Mouse (Mus musculus): ENCODE results near the gene Trim2. TPM values are rescaled to one million over a fixed set of nuclear protein-coding genes. Genes with fewer than 3 reads are reported as not detected.

Trim2 gene
- polyA plus RNA-seq, 2 experiments: 17.4 to 28.1 TPM

GRCm38 (mm10) chr3:84208917-84209513 lies 97.7 kb downstream of the Trim2 start:
- no peak overlapping the region for H3K4me2 ChIP-seq (replicated peaks; ENCODE audit: low read depth, low read length, severe bottlenecking)
- no peaks in the 10 kb centered on the region for H3K9me3 ChIP-seq (ENCODE audit: control insufficient read depth, low read length)
- 63% methylated on average over 7 of the region's 7 CpGs for WGBS
- H3K9ac ChIP-seq (ENCODE audit: low read depth, low read length, severe bottlenecking): no peak overlapping the region
- H3K36me3 ChIP-seq (ENCODE audit: control insufficient read depth, insufficient read depth, low read length): no peaks in the 10 kb centered on the region
- TF ChIP-seq POLR2A (IDR thresholded peaks at IDR 0.05; ENCODE audit: borderline replicate concordance, extremely low read depth, insufficient read depth, insufficient read length): no peak
- H3K4me3 ChIP-seq (replicated peaks; ENCODE audit: low read length): no peak overlapping the region
- DNase-seq (ENCODE audit: low spot score): peak; percentile 49
- no peaks in the 10 kb centered on the region for H3K4me1 ChIP-seq (ENCODE audit: control insufficient read depth, insufficient read depth, low read length)
- no peaks in the 10 kb centered on the region for H3K27me3 ChIP-seq (ENCODE audit: control insufficient read depth, insufficient read depth, low read length)
- peak; percentile 73 for ATAC-seq (ENCODE audit: low FRiP score, low read depth)
- no peak overlapping the region for H3K27ac ChIP-seq (replicated peaks; ENCODE audit: low read depth, low read length)

DNA sequence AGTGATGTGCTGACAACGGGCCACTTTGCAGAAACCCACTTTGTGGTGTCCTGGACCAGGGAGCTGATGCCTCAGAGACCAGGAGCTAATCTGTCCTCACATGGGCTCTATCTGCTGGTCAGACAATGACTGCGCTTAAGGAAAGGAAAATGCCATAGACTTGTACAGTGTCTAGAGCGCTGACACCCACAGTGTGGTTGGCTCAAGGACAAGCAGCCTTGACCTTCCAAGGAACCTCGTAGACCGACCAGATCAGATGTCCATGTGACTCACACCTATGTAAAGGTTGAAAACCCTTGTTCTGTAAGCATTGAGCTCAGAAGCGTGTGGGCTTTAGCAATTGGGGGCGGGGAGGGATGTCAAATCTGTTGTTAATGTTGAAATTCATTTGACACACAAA lies 98.2 kb downstream of the Trim2 start:
- Histone ChIP-seq H3K9ac (ENCODE audit: low read depth, low read length, severe bottlenecking) (no peak overlapping the region), H3K4me2 (replicated peaks; ENCODE audit: low read depth, low read length, severe bottlenecking) (no peak overlapping the region), H3K4me1 (ENCODE audit: control insufficient read depth, insufficient read depth, low read length) (no peaks in the 10 kb centered on the region), H3K27ac (replicated peaks; ENCODE audit: low read depth, low read length) (no peak overlapping the region), H3K36me3 (ENCODE audit: control insufficient read depth, insufficient read depth, low read length) (no peaks in the 10 kb centered on the region), H3K9me3 (ENCODE audit: control insufficient read depth, low read length) (no peaks in the 10 kb centered on the region), H3K27me3 (ENCODE audit: control insufficient read depth, insufficient read depth, low read length) (no peaks in the 10 kb centered on the region), H3K4me3 (replicated peaks; ENCODE audit: low read length) (no peak overlapping the region)
- DNase-seq (ENCODE audit: low spot score) (no peak), ATAC-seq (ENCODE audit: low FRiP score, low read depth) (no peak)
- no peak for TF ChIP-seq POLR2A (IDR thresholded peaks at IDR 0.05; ENCODE audit: borderline replicate concordance, extremely low read depth, insufficient read depth, insufficient read length)
- WGBS: 88% methylated on average over 7 of the region's 7 CpGs

GRCm38 (mm10) chr3:84207366-84207765 lies 99.3 kb downstream of the Trim2 start:
- Histone ChIP-seq H3K36me3 (ENCODE audit: control insufficient read depth, insufficient read depth, low read length) (no peaks in the 10 kb centered on the region), H3K4me2 (replicated peaks; ENCODE audit: low read depth, low read length, severe bottlenecking) (no peak overlapping the region), H3K4me1 (ENCODE audit: control insufficient read depth, insufficient read depth, low read length) (no peaks in the 10 kb centered on the region), H3K27ac (replicated peaks; ENCODE audit: low read depth, low read length) (no peak overlapping the region), H3K27me3 (ENCODE audit: control insufficient read depth, insufficient read depth, low read length) (no peaks in the 10 kb centered on the region), H3K9me3 (ENCODE audit: control insufficient read depth, low read length) (no peaks in the 10 kb centered on the region), H3K9ac (ENCODE audit: low read depth, low read length, severe bottlenecking) (no peak overlapping the region), H3K4me3 (replicated peaks; ENCODE audit: low read length) (no peak overlapping the region)
- DNase-seq (ENCODE audit: low spot score) (no peak), ATAC-seq (ENCODE audit: low FRiP score, low read depth) (no peak)
- 57% methylated on average over 2 of the region's 2 CpGs for WGBS
- no peak for TF ChIP-seq POLR2A (IDR thresholded peaks at IDR 0.05; ENCODE audit: borderline replicate concordance, extremely low read depth, insufficient read depth, insufficient read length)

GRCm38 (mm10) chr3:84206106-84206505 lies 100.6 kb downstream of the Trim2 start:
- Histone ChIP-seq H3K9me3 (ENCODE audit: control insufficient read depth, low read length) (no peaks in the 10 kb centered on the region), H3K4me2 (replicated peaks; ENCODE audit: low read depth, low read length, severe bottlenecking) (no peak overlapping the region), H3K9ac (ENCODE audit: low read depth, low read length, severe bottlenecking) (no peak overlapping the region), H3K27ac (replicated peaks; ENCODE audit: low read depth, low read length) (no peak overlapping the region), H3K4me1 (ENCODE audit: control insufficient read depth, insufficient read depth, low read length) (no peaks in the 10 kb centered on the region), H3K4me3 (replicated peaks; ENCODE audit: low read length) (no peak overlapping the region), H3K36me3 (ENCODE audit: control insufficient read depth, insufficient read depth, low read length) (no peaks in the 10 kb centered on the region), H3K27me3 (ENCODE audit: control insufficient read depth, insufficient read depth, low read length) (no peaks in the 10 kb centered on the region)
- no peak for TF ChIP-seq POLR2A (IDR thresholded peaks at IDR 0.05; ENCODE audit: borderline replicate concordance, extremely low read depth, insufficient read depth, insufficient read length)
- 72% methylated on average over 3 of the region's 3 CpGs for WGBS
- DNase-seq (ENCODE audit: low spot score) (no peak), ATAC-seq (ENCODE audit: low FRiP score, low read depth) (no peak)

DNA sequence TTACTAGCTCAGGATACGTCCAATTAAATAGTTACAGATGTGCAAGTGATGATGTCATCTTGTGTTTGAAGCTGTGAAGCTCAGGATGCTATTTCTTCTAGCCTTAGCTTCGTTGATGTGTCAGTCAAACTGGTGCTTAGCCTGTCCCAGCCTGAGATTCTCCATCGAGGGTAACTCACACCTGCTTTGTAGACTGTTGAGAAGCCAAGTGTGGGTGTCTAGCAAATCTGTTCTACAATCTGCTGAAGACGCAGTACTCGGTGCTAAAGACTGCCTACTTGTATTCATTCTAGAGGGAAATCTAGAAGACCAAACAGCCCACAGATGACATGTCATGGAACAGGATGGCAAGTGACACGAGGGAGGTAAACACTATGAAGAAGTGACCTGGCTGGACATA lies 101.0 kb downstream of the Trim2 start:
- Histone ChIP-seq H3K4me2 (replicated peaks; ENCODE audit: low read depth, low read length, severe bottlenecking) (no peak overlapping the region), H3K36me3 (ENCODE audit: control insufficient read depth, insufficient read depth, low read length) (no peaks in the 10 kb centered on the region), H3K4me1 (ENCODE audit: control insufficient read depth, insufficient read depth, low read length) (no peaks in the 10 kb centered on the region), H3K27me3 (ENCODE audit: control insufficient read depth, insufficient read depth, low read length) (no peaks in the 10 kb centered on the region), H3K9ac (ENCODE audit: low read depth, low read length, severe bottlenecking) (no peak overlapping the region), H3K27ac (replicated peaks; ENCODE audit: low read depth, low read length) (no peak overlapping the region), H3K9me3 (ENCODE audit: control insufficient read depth, low read length) (no peaks in the 10 kb centered on the region), H3K4me3 (replicated peaks; ENCODE audit: low read length) (no peak overlapping the region)
- no peak for DNase-seq (ENCODE audit: low spot score)
- ATAC-seq (ENCODE audit: low FRiP score, low read depth): no peak
- no peak for TF ChIP-seq POLR2A (IDR thresholded peaks at IDR 0.05; ENCODE audit: borderline replicate concordance, extremely low read depth, insufficient read depth, insufficient read length)
- 83% methylated on average over 6 of the region's 6 CpGs for WGBS

DNA sequence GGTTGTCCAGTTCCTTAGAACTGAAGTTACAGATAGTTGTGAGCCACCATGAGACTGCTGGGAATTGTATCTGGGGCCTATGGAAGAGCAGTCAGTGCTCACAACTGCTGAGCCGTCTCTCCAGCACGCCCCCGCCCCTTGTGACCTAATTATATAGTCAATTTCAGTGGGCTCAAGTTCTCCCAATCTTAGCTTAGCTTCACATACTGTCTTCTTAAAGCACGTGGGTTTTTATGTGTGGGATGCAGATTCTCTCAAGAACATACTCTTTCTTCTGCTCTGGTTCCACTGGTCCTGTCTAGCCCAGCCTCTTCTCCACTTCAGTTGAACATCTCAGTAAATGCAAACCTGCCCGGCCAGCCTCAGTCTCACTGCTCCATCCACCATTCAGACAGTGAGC lies 102.0 kb downstream of the Trim2 start:
- Histone ChIP-seq H3K27ac (replicated peaks; ENCODE audit: low read depth, low read length) (no peak overlapping the region), H3K9ac (ENCODE audit: low read depth, low read length, severe bottlenecking) (no peak overlapping the region), H3K27me3 (ENCODE audit: control insufficient read depth, insufficient read depth, low read length) (no peaks in the 10 kb centered on the region), H3K36me3 (ENCODE audit: control insufficient read depth, insufficient read depth, low read length) (no peaks in the 10 kb centered on the region), H3K4me3 (replicated peaks; ENCODE audit: low read length) (no peak overlapping the region), H3K9me3 (ENCODE audit: control insufficient read depth, low read length) (no peaks in the 10 kb centered on the region), H3K4me2 (replicated peaks; ENCODE audit: low read depth, low read length, severe bottlenecking) (no peak overlapping the region), H3K4me1 (ENCODE audit: control insufficient read depth, insufficient read depth, low read length) (no peaks in the 10 kb centered on the region)
- no peak for ATAC-seq (ENCODE audit: low FRiP score, low read depth)
- no peak for TF ChIP-seq POLR2A (IDR thresholded peaks at IDR 0.05; ENCODE audit: borderline replicate concordance, extremely low read depth, insufficient read depth, insufficient read length)
- 76% methylated on average over 5 of the region's 5 CpGs for WGBS
- DNase-seq (ENCODE audit: low spot score): no peak

Data from limb, embryonic 14.5 days (tissue).